In genomic region chrX:140513379-140513778, GRCm38 (mm10) we compare ENCODE assay signal across 17 mouse cellular contexts. TPM values are rescaled to one million over a fixed set of nuclear protein-coding genes. Genes with fewer than 3 reads are reported as not detected.
DNase-seq lines count a peak whose midpoint lies in the region; ATAC-seq and TF ChIP-seq lines count a peak whose summit lies in the region.
"Had no signal": no experiment of that assay in that cellular context is flagged by ENCODE, and none has a peak within 500 bp of the region (broad histone marks: within the 10 kb centered on the region; RNA-seq: fewer than 3 reads in every experiment).

No protein-coding gene starts in this region.

- H3K79me2 ChIP-seq in liver, adult 2 months (ENCODE audit: control insufficient read depth, insufficient read depth, low read length) = no peaks in the 10 kb centered on the region

- no peak overlapping the region for H3K9ac ChIP-seq in liver, adult 2 months (ENCODE audit: low read depth, low read length)
- H3K9ac ChIP-seq in liver, embryonic 11.5 days (ENCODE audit: low read depth, low read length) = no peak overlapping the region
- H3K9ac ChIP-seq: embryonic facial prominence, embryonic 15.5 days; limb, embryonic 15.5 days; neural tube, embryonic 12.5 days had no signal

- intact Hi-C loops in left cerebral cortex, adult 2 months (cut with DNase I) = no loop called here

- no peak for TF ChIP-seq POLR2A in liver, adult 2 months (IDR thresholded peaks at IDR 0.05; ENCODE audit: extremely low read depth, insufficient read depth, low read length)

- H3K4me2 ChIP-seq in liver, embryonic 11.5 days = no peak overlapping the region
- H3K4me2 ChIP-seq: embryonic facial prominence, embryonic 15.5 days; limb, embryonic 15.5 days; neural tube, embryonic 12.5 days had no signal

- no peak for TF ChIP-seq CTCF in liver, adult 2 months (IDR thresholded peaks at IDR 0.05; ENCODE audit: low read depth, low read length)
- no peak for TF ChIP-seq CTCF in left cerebral cortex, adult 2 months (IDR thresholded peaks at IDR 0.05)

- no peak overlapping the region for H3K4me3 ChIP-seq in liver, adult 2 months (ENCODE audit: insufficient read depth, low read depth, low read length)
- no peak overlapping the region for H3K4me3 ChIP-seq in liver, embryonic 11.5 days (ENCODE audit: low read depth, low read length)
- no peak overlapping the region for H3K4me3 ChIP-seq in brown adipose tissue, adult 24 weeks (ENCODE audit: insufficient read depth, low read depth, low read length)
- no peak overlapping the region for H3K4me3 ChIP-seq in left cerebral cortex, adult 2 months
- H3K4me3 ChIP-seq: embryonic facial prominence, embryonic 15.5 days; limb, embryonic 15.5 days; neural tube, embryonic 12.5 days had no signal

- H3K36me3 ChIP-seq in liver, adult 2 months (ENCODE audit: control insufficient read depth, insufficient read depth, low read length) = no peaks in the 10 kb centered on the region
- no peaks in the 10 kb centered on the region for H3K36me3 ChIP-seq in liver, embryonic 11.5 days (ENCODE audit: control insufficient read depth, insufficient read depth, low read length)
- H3K36me3 ChIP-seq: embryonic facial prominence, embryonic 15.5 days; limb, embryonic 15.5 days; neural tube, embryonic 12.5 days had no signal

- WGBS in liver, adult 2 months = 41% methylated on average over 2 of the region's 2 CpGs
- WGBS in liver, embryonic 11.5 days = 64% methylated on average over 2 of the region's 2 CpGs

- H3K27ac ChIP-seq in liver, adult 2 months (replicated peaks; ENCODE audit: insufficient read depth, low read depth, low read length) = no peak overlapping the region
- H3K27ac ChIP-seq in liver, embryonic 11.5 days (ENCODE audit: low read depth, low read length) = no peak overlapping the region
- peak overlapping the region; percentile 48; the same call in 1 of the 2 replicates for H3K27ac ChIP-seq in brown adipose tissue, adult 24 weeks (replicated peaks; ENCODE audit: low read depth, low read length)
- H3K27ac ChIP-seq in left cerebral cortex, adult 2 months = no peak overlapping the region
- H3K27ac ChIP-seq: embryonic facial prominence, embryonic 15.5 days; hindbrain, postnatal 0 days; limb, embryonic 15.5 days; neural tube, embryonic 12.5 days had no signal

- peaks cover 13% of the 10 kb centered on the region for H3K4me1 ChIP-seq in liver, adult 2 months (ENCODE audit: control insufficient read depth, insufficient read depth, low read length)
- H3K4me1 ChIP-seq in liver, embryonic 11.5 days (replicated peaks; ENCODE audit: control insufficient read depth, insufficient read depth, low read length) = no peaks in the 10 kb centered on the region
- peaks cover 16% of the 10 kb centered on the region for H3K4me1 ChIP-seq in brown adipose tissue, adult 24 weeks (ENCODE audit: control insufficient read depth, insufficient read depth, insufficient read length, low read length)

- DNase-seq in gastrocnemius, adult 18-20 months (ENCODE audit: low spot score) = peak; percentile 85
- no peak for DNase-seq in gastrocnemius, postnatal 10 days
- DNase-seq in liver, adult 2 months (ENCODE audit: extremely low read depth, low read depth, low spot score) = peak; percentile 41
- DNase-seq in liver, embryonic 11.5 days (ENCODE audit: low spot score) = no peak
- DNase-seq in layer of hippocampus, adult 8-10 months (ENCODE audit: low spot score in 2 of 2) = no peak
- DNase-seq in left cerebral cortex, adult 2 months (ENCODE audit: extremely low spot score in 1 of 2, low spot score in 2 of 2) = no peak
- DNase-seq: cerebellum, adult 9-10 months; kidney, adult 9 months; right cerebral cortex, postnatal 14 days; thymus, adult 18-20 months had no signal

- no peak for ATAC-seq in liver, embryonic 11.5 days (replicated peaks; ENCODE audit: low FRiP score)
- ATAC-seq in megakaryocyte, adult 5-6 weeks (ENCODE audit: poor library complexity, severe bottlenecking) = peak; percentile 55
- ATAC-seq: hindbrain, postnatal 0 days; Patski had no signal

- H3K9me3 ChIP-seq in liver, embryonic 11.5 days (ENCODE audit: control insufficient read depth, low read length) = no peaks in the 10 kb centered on the region
- H3K9me3 ChIP-seq: embryonic facial prominence, embryonic 15.5 days; limb, embryonic 15.5 days; neural tube, embryonic 12.5 days had no signal

- H3K27me3 ChIP-seq in liver, adult 2 months (ENCODE audit: control insufficient read depth, insufficient read depth, low read length) = no peaks in the 10 kb centered on the region
- H3K27me3 ChIP-seq in liver, embryonic 11.5 days (replicated peaks; ENCODE audit: control insufficient read depth, insufficient read depth, low read length) = peaks cover 13% of the 10 kb centered on the region; the same call in 1 of the 2 replicates
- H3K27me3 ChIP-seq: Patski had no signal

RNA-seq across cellular contexts. Expression of gene Prps1, which starts 57.0 kb away (rescaled TPM):
- total RNA-seq in gastrocnemius, adult 18-20 months (2021) = 10 to 100 TPM; 38.4 to 40.8 TPM
- 10 to 100 TPM; 20.9 to 21.7 TPM for total RNA-seq in gastrocnemius, postnatal 10 days (2021)
- 30.7 and 32.4 TPM in 2 replicates for total RNA-seq in liver, adult 2 months (2014; rRNA removed)
- 10.6 and 12.3 TPM in 2 replicates for polyA plus RNA-seq in liver, adult 2 months (2012; rRNA removed)
- polyA plus RNA-seq in liver, embryonic 11.5 days (2014; fragmentation: Nextera tagmentation; extraction: Ambion mirVana) = 78.3 and 87.7 TPM in 2 replicates
- polyA plus RNA-seq in brown adipose tissue, adult 24 weeks (2012; ENCODE audit: insufficient read depth, insufficient read length, missing spikeins) = 18.1 and 23.7 TPM in 2 replicates
- 30.8 and 33.7 TPM in 2 replicates for total RNA-seq in megakaryocyte, adult 5-6 weeks (2015)
- 17.8 and 26.5 TPM in 2 replicates for total RNA-seq in megakaryocyte, adult 5-6 weeks (2017)
- 10 to 100 TPM; 67.9 to 77.7 (median 73.4) TPM for total RNA-seq in layer of hippocampus, adult 8-10 months (2022)
- total RNA-seq in left cerebral cortex, adult 2 months (2021) = 10 to 100 TPM; 62.8 to 76.9 TPM

Comparison
In these comparisons a context has a peak if more than half of its experiments do, and no peak if none do; other contexts are left out.
1. DNase-seq: peak in gastrocnemius, adult 18-20 months (single experiment) and liver, adult 2 months (single experiment); none in gastrocnemius, postnatal 10 days (single experiment), liver, embryonic 11.5 days (single experiment), layer of hippocampus, adult 8-10 months (0 of 2) and left cerebral cortex, adult 2 months (0 of 2).